Mouse (Mus musculus): ENCODE data around the gene Cfap77.

GRCm38 (mm10) chr2:29074676-29075075 is 19.8 kb upstream of the Cfap77 start:
- no peak for TF ChIP-seq POLR2A (IDR thresholded peaks at IDR 0.05; ENCODE audit: low read depth, low read length)
- no peak for TF ChIP-seq CTCF (IDR thresholded peaks at IDR 0.05; ENCODE audit: extremely low read depth, insufficient read length, insufficient replicate concordance, low read depth, low read length)

Data from small intestine, adult 2 months (tissue).